Mouse (Mus musculus): ENCODE data around the gene Ergic1. TPM values are rescaled to one million over a fixed set of nuclear protein-coding genes. Genes with fewer than 3 reads are reported as not detected.

Ergic1 gene
- total RNA-seq, 4 experiments from 2014 or later, result 118 to 152 (median 136) TPM

- DNase-seq (ENCODE audit: low spot score in 2 of 2), result no peak
Measured at GRCm38 (mm10) chr17:26698846-26699245, 137.6 kb downstream of the Ergic1 start.

- DNase-seq (ENCODE audit: low spot score in 2 of 2), result no peak
Measured at GRCm38 (mm10) chr17:26699819-26700616, 138.7 kb downstream of the Ergic1 start.

- DNase-seq (ENCODE audit: low spot score in 2 of 2), result no peak
Measured at GRCm38 (mm10) chr17:26701565-26701964, 140.3 kb downstream of the Ergic1 start.

DNA sequence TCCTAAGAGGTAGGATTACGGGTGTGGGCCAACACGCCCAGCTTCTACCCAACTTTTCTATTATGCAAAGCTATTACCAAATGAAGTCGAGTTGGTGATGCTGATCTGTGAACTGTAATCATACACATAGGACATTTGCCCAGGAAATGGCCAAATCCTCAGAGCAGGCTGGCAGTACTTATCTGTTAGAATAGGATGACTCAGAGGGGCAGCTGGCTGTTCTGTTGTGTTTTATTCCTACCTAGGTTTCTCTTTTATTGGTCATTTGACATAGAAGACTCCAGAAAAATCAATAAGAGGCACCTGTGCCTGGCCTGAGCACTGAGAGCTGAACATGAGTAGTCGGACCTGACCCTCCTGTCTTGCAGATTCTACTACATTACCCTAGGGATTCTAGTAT lies 141.3 kb downstream of the Ergic1 start:
- DNase-seq (ENCODE audit: low spot score in 2 of 2), result no peak

- no peak for DNase-seq (ENCODE audit: low spot score in 2 of 2)
Measured at GRCm38 (mm10) chr17:26703671-26704070, 142.4 kb downstream of the Ergic1 start.

- DNase-seq (ENCODE audit: low spot score in 2 of 2), result no peak
Measured at GRCm38 (mm10) chr17:26705463-26706359, 144.4 kb downstream of the Ergic1 start.

Small RNA genes lying within 50 kb of the gene (microRNA-seq; reads per million reads assigned to microRNA genes)
- gene Gm22420, result 0 reads per million in 2 experiments

Other genes starting within 250 kb of the Ergic1 start
- 10 to 100 TPM; 61.3 to 87.0 (median 69.3) TPM for gene Neurl1b, start 146.7 kb upstream of the Ergic1 start, total RNA-seq (2022)
- 10 to 100 TPM; 13.6 to 22.6 (median 20.6) TPM for gene Dusp1, start 639 bp downstream of the Ergic1 start, total RNA-seq (2022)
- gene Atp6v0e, start 101.7 kb downstream of the Ergic1 start, total RNA-seq (2022), result 10 to 100 TPM; 44.0 to 60.6 (median 49.1) TPM
- gene Crebrf, start 154.2 kb downstream of the Ergic1 start, total RNA-seq (2022), result 100 to 1,000 TPM; 123 to 175 (median 152) TPM
- gene Bnip1, start 219.6 kb downstream of the Ergic1 start, total RNA-seq (2022), result 10 to 100 TPM; 32.7 to 35.3 (median 33.6) TPM